Mouse (Mus musculus): ENCODE results near the gene Tcp11.

DNA sequence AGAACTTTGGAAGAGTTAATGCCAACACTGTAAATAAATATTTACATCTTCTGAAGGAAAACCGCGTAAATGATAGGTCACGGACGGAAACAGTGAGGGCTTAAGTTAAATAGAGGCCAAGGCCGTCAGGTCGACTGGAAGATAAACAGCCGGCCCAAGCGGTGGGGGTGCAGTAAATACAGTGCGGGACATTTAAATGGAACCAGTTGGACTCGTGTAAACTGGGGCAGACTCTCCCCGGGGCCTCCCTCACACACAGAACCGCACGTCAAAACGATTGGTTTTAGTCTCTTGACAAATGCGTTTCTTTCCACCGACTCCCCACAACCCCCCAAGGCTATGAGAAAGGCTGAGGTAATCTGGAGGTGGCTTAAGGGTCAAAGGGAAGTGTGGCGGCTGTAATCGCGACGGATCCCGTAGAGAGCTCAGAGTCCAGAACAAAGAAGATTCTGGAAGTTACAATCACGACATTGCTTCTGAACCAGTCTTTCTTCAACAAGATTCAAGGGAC, 4.0 kb upstream of the Tcp11 start:
- TF ChIP-seq CTCF (IDR thresholded peaks at IDR 0.05; ENCODE audit: control insufficient read depth, insufficient read depth, low read length), result no peak
- TF ChIP-seq POLR2A (IDR thresholded peaks at IDR 0.05; ENCODE audit: borderline replicate concordance, control insufficient read depth, low read depth, low read length), result no peak
